Mouse (Mus musculus) intestine, embryonic 15.5 days (tissue): ENCODE data around the gene Mup7. TPM values are rescaled to one million over a fixed set of nuclear protein-coding genes. Genes with fewer than 3 reads are reported as not detected.
"Not testable (repeated sequence)": the region's sequence is repeated elsewhere in the genome, so short reads cannot be mapped to it uniquely, and the experiment has no call there.

ENCODE experiments used
- ATAC-seq: fragments of 200-750 bp; cut with Nextera tagmentation; 2 replicates; pipeline ENCODE4 v1.8.0; 2017; ENCODE audit warnings: moderate TSS enrichment, moderate library complexity
- H3K27ac ChIP-seq: fragments of 300-500 bp; sonication (generic); 2 replicates; pipeline ENCODE4 v1.5.1; 2015; ENCODE audit warnings: mild to moderate bottlenecking, inconsistent platforms
- H3K27me3 ChIP-seq: fragments of 300-500 bp; sonication (generic); replicated peaks from 2 replicates; pipeline ENCODE4 v1.6.1; 2015; ENCODE audit warnings: inconsistent platforms
- H3K36me3 ChIP-seq: fragments of 300-500 bp; sonication (generic); 2 replicates; pipeline ENCODE4 v1.6.1; 2015; ENCODE audit warnings: inconsistent platforms
- H3K4me1 ChIP-seq: fragments of 300-500 bp; sonication (generic); replicated peaks from 2 replicates; pipeline ENCODE4 v1.6.1; 2015; ENCODE audit warnings: inconsistent platforms
- H3K4me2 ChIP-seq: fragments of 300-500 bp; sonication (generic); replicated peaks from 2 replicates; pipeline ENCODE4 v1.6.1; 2015; ENCODE audit warnings: mild to moderate bottlenecking, inconsistent platforms
- H3K4me3 ChIP-seq: fragments of 300-500 bp; sonication (generic); replicated peaks from 2 replicates; pipeline ENCODE4 v1.5.1; 2015; ENCODE audit warnings: inconsistent platforms
- H3K9ac ChIP-seq: fragments of 300-500 bp; sonication (generic); 2 replicates; pipeline ENCODE4 v1.6.1; 2015; ENCODE audit warnings: inconsistent platforms
- H3K9me3 ChIP-seq: fragments of 300-500 bp; sonication (generic); 2 replicates; pipeline ENCODE4 v1.6.1; 2016; ENCODE audit warnings: inconsistent platforms
- WGBS: fragments of 180-500 bp; shearing (Covaris S2); methylation state at CpG from one replicate; pipeline ENCODE4 v1.1.7; 2015; 5-methylcytosine and 5-hydroxymethylcytosine counted together
- polyA plus RNA-seq: library from polyadenylated mRNA; unstranded; fragments of >200 nt; fragmentation: Nextera tagmentation; extraction: Ambion mirVana; gene quantifications from 2 replicates; pipeline ENCODE4 v1.2.1, GENCODE M21; 2015

Mup7 gene
- not detected in 2 replicates for polyA plus RNA-seq

GRCm38 (mm10) chr4:60070375-60070774 is at the start of gene Mup7:
TSS of gene Mup7 (minus strand) at chr4:60070475.
- H3K4me1 ChIP-seq, H3K9ac ChIP-seq, H3K4me3 ChIP-seq, H3K9me3 ChIP-seq, H3K36me3 ChIP-seq, H3K4me2 ChIP-seq, H3K27ac ChIP-seq, H3K27me3 ChIP-seq, ATAC-seq: not testable (repeated sequence)
- 76% methylated on average over 2 of the region's 2 CpGs for WGBS

- H3K27ac ChIP-seq, ATAC-seq, H3K9ac ChIP-seq, H3K4me1 ChIP-seq, H3K36me3 ChIP-seq, H3K27me3 ChIP-seq, H3K4me2 ChIP-seq, H3K9me3 ChIP-seq, H3K4me3 ChIP-seq: not testable (repeated sequence)
- WGBS: 24% methylated on average over 3 of the region's 3 CpGs
Measured at GRCm38 (mm10) chr4:60079865-60080264, 9.6 kb upstream of the Mup7 start.

DNA sequence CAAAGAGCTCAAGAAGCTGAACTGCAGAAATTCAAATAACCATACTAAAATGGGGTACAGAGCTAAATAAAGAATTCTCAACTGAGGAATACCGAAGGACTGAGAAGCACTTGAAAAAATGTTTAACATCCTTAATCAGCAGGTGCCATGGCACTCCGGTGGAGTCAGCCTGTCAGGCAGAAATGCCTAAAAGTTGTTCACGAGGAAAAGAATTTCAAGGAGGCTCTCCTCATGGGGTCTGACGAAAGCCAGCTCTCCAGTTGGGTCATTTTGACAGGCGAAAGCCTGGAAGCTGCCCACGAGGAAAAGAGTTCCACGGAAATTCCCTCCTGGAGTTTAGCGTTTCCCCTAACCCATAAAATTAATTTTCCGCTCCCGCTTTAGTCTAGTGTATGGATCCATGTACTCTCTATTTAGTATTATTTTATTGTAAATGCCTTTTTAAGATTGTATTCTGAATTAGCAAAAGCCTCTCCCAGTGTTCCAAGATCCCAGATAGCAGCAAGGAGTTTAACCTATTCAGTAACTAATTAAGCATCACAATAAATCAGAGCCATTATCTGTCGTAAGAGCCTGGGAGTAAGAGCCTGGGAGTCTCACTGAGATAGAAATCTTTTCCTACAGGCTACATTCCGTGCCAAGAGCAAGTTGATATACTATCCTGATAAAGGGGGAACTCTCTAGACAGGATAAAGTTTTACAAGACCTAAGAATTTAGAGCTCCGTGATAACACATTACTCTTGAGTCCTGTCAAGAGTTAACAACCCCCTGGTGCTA is 40.8 kb downstream of the Mup7 start:
- ATAC-seq, H3K27ac ChIP-seq, H3K9ac ChIP-seq, H3K4me1 ChIP-seq, H3K4me2 ChIP-seq, H3K27me3 ChIP-seq, H3K4me3 ChIP-seq, H3K36me3 ChIP-seq, H3K9me3 ChIP-seq: not testable (repeated sequence)
- WGBS: 67% methylated on average over 13 of the region's 13 CpGs

DNA sequence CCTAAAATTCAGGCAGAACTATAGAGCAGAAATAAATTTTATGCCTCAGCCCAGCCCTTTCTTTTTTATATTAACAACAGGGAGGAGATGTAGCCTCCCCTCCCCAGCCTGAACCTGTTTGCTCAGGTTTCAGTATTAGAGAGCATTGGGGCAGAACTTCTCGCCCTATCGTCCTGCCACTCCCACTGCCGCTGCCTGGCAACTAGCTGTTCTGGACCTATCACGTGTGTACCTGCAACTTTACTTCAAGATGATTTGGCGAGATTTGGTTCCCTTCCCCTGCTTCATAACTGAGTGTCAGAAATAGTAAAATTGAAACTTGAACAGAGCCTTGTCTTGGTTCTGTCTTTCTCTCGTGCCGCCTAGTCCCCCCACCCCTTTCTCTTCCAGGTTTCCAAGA is 50.1 kb downstream of the Mup7 start:
- not testable (repeated sequence) for H3K4me2 ChIP-seq, H3K9me3 ChIP-seq, H3K27ac ChIP-seq, H3K4me1 ChIP-seq, H3K9ac ChIP-seq, ATAC-seq, H3K27me3 ChIP-seq, H3K36me3 ChIP-seq, H3K4me3 ChIP-seq
- 89% methylated on average over 7 of the region's 7 CpGs for WGBS

Other genes starting within 250 kb of the Mup7 start
- not detected in 2 replicates for gene Slc46a2, start 155.4 kb downstream of the Mup7 start, polyA plus RNA-seq
- not detected in 2 replicates for gene Mup4, start 109.8 kb downstream of the Mup7 start, polyA plus RNA-seq
- gene Mup6, start 106.2 kb downstream of the Mup7 start, polyA plus RNA-seq: not detected in 2 replicates
- not detected in 2 replicates for gene Mup2, start 83.8 kb upstream of the Mup7 start, polyA plus RNA-seq
- not detected in 2 replicates for gene Mup8, start 152.1 kb upstream of the Mup7 start, polyA plus RNA-seq